Mouse (Mus musculus) midbrain, embryonic 10.5 days (tissue): ENCODE measurements around the gene Rora. TPM values are rescaled to one million over a fixed set of nuclear protein-coding genes. Genes with fewer than 3 reads are reported as not detected.

ENCODE experiments used
- DNase-seq: peaks from one replicate; pipeline ENCODE4 v3.0.0-alpha.2; 2017; ENCODE audit warnings: low spot score
- H3K27ac ChIP-seq: fragments of 300-500 bp; sonication (generic); replicated peaks from 2 replicates; pipeline ENCODE4 v1.5.1; 2016; ENCODE audit warnings: mild to moderate bottlenecking
- H3K27me3 ChIP-seq: fragments of 300-500 bp; sonication (generic); 2 replicates; pipeline ENCODE4 v1.6.1; 2016; ENCODE audit warnings: low read depth, mild to moderate bottlenecking; ENCODE audit not compliant: poor library complexity, severe bottlenecking
- H3K36me3 ChIP-seq: fragments of 300-500 bp; sonication (generic); 2 replicates; pipeline ENCODE4 v1.6.1; 2016; ENCODE audit warnings: mild to moderate bottlenecking, moderate library complexity
- H3K4me1 ChIP-seq: fragments of 300-500 bp; sonication (generic); 2 replicates; pipeline ENCODE4 v1.6.1; 2016
- H3K4me3 ChIP-seq: fragments of 300-500 bp; sonication (generic); 2 replicates; pipeline ENCODE4 v1.5.1; 2016; ENCODE audit warnings: mild to moderate bottlenecking, moderate library complexity
- H3K9me3 ChIP-seq: fragments of 300-500 bp; sonication (generic); replicated peaks from 2 replicates; pipeline ENCODE4 v1.6.1; 2016; ENCODE audit warnings: mild to moderate bottlenecking
- WGBS: fragments of 180-500 bp; shearing (Covaris S2); methylation state at CpG from one replicate; pipeline ENCODE4 v1.1.7; 2016; 5-methylcytosine and 5-hydroxymethylcytosine counted together
- polyA plus RNA-seq: library from polyadenylated mRNA; unstranded; fragments of >200 nt; fragmentation: Nextera tagmentation; extraction: Ambion mirVana; gene quantifications from 2 replicates; pipeline ENCODE4 v1.2.1, GENCODE M21; 2016

Gene Rora
- polyA plus RNA-seq, 1 experiment from 2014 or later, result 4.1 TPM

DNA sequence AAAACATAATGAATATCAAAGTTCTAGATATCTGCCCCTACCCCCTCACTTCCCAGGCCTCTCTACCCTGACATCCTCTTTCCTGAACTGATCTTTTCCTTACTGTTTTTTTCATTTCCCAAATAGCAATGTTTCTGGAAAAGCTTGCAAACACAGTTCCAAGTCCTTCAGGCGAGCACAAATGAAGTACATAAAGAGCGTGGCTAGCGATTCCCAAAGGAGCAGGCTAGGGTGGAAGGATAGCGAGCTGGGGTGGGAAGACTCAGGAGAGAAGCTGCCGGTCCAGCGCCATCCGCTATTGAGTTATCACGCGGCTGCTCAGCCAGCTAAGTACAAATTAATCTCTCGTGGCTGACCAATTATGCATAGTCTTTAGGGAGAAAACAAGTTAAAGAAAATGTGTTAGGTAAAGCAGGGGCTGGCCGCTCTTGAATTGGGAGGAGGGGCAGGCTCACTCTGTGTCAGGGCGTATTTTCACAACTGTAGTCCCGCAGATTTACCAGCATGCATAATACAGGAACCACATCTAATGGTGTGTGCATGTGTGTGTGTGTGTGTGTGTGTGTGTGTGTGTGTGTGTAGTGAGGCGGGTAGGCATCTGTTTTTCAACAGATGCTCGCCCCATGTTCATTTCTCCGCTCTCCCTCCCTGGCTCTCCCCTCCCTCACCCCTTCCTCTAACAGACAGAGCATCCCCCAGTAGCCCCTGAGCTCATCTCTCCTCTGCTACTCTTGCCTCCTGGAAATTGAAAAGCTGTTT is 188.7 kb downstream of the Rora start:
- WGBS, result 78% methylated on average over 16 of the region's 16 CpGs
- H3K27me3 ChIP-seq, result no peaks in the 10 kb centered on the region
- H3K36me3 ChIP-seq, result no peaks in the 10 kb centered on the region
- no peak overlapping the region for H3K27ac ChIP-seq
- no peaks in the 10 kb centered on the region for H3K9me3 ChIP-seq
- no peak for DNase-seq
- H3K4me1 ChIP-seq, result peaks cover 10% of the 10 kb centered on the region
- H3K4me3 ChIP-seq, result no peak overlapping the region

DNA sequence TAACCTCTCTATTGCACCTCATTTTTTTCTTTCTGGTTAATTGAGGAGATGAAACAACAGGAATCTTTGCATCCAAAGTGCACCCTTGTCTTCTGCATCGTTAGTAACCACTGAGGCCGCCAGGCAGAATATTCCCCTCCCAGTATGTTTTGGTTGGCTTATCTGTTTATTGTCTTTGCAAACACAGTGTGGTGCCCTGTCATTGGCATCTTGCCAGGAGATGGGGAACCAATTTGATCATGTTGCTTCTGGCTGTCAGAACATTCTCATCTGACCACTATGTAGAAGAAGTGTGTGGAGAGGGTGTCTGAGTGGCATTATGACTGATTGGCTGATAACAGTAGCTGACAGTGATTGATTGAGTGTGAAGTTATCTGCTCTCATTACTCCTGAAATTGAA is 192.0 kb downstream of the Rora start:
- 76% methylated on average over 2 of the region's 2 CpGs for WGBS

DNA sequence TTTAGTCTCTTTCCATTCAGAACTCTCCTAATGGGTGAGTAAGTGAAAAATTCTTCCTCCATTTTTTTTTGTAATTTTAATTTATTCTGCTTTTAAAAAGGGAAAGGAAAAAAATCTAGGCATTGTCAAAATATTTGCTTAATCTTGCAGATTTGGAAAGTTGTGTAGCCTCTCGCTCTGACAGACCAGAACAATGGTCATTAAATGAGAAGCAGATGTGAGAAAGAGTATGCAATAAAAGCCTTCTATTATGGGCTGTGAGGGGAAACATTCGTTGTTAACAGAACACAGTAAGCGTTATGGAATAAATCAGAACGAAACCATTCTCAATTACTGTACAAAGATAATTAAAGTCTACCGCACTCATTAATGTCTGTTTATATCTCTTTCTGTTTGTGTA is 196.7 kb downstream of the Rora start:
- DNase-seq, result no peak
- no peaks in the 10 kb centered on the region for H3K4me1 ChIP-seq
- no peaks in the 10 kb centered on the region for H3K36me3 ChIP-seq
- 83% methylated on average over 5 of the region's 5 CpGs for WGBS
- no peaks in the 10 kb centered on the region for H3K9me3 ChIP-seq
- no peaks in the 10 kb centered on the region for H3K27me3 ChIP-seq
- no peak overlapping the region for H3K4me3 ChIP-seq
- H3K27ac ChIP-seq, result no peak overlapping the region

More for the DNA sequence above, 192.0 kb downstream of the Rora start:
- Histone ChIP-seq H3K4me1 (peaks cover 10% of the 10 kb centered on the region), H3K27me3 (no peaks in the 10 kb centered on the region), H3K36me3 (no peaks in the 10 kb centered on the region), H3K9me3 (no peaks in the 10 kb centered on the region), H3K27ac (no peak overlapping the region), H3K4me3 (no peak overlapping the region)
- DNase-seq, result no peak

DNA sequence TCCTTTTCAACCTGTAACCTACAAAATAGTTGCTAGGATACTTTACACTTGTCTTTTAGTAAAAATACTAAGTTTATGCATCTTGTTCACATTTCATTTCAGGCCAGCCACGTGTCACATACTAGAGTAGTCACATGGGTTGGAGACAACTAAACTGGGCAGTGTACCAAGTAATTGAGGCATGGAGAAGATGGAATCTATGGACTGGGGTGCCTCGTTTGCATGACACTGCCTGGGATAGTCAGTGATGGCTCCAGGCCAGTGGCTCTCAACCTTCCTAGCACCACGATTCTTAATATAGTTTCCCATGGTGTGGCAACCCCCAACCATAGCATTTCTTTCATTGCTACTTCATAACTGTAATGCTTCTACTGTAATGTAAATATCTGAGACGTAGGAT is 198.6 kb downstream of the Rora start:
- 84% methylated on average over 4 of the region's 4 CpGs for WGBS
- no peak for DNase-seq
- no peak overlapping the region for H3K4me3 ChIP-seq
- H3K27ac ChIP-seq, result no peak overlapping the region
- no peaks in the 10 kb centered on the region for H3K4me1 ChIP-seq
- no peaks in the 10 kb centered on the region for H3K36me3 ChIP-seq
- H3K9me3 ChIP-seq, result no peaks in the 10 kb centered on the region
- no peaks in the 10 kb centered on the region for H3K27me3 ChIP-seq

DNA sequence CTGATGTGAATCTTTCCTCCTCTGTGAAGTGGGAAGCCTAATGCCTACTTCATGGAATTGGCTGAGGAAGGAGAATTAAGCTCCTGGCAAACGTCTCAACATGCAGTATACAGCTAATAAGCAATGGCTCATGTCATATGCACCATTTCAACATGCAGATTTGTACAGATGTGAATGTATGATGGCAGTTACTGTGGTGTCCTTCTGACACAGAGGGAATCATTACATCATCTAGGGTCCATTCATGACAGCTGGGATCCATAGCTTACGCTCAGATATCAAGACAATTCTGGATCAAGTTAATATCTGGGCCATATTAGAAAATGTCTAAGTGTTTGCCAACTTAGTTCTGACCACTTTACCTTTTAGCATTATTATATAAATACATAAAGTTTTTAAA is 199.3 kb downstream of the Rora start:
- Histone ChIP-seq H3K9me3 (no peaks in the 10 kb centered on the region), H3K4me1 (no peaks in the 10 kb centered on the region), H3K4me3 (no peak overlapping the region), H3K36me3 (no peaks in the 10 kb centered on the region), H3K27ac (no peak overlapping the region), H3K27me3 (no peaks in the 10 kb centered on the region)
- DNase-seq, result no peak
- WGBS, result 85% methylated on average over 2 of the region's 2 CpGs

DNA sequence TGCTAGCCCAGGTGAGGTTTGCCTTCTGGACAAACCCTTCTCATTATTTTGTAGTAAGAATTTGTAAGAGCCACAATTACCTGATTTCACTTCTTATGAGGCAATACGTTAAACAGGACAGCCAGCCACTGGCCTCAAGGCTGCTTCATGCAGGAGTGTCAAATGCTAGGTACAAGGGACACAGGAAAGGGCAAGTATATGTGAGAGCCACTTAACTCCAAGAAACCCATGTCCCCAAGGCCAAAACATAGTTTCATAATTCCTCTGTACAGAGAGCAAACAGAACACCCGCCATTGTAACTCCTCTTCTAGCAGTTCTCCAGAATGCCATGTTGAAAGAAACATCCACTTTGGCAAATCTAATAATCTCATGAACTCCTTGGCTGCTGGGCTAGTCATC is 205.9 kb downstream of the Rora start:
- Histone ChIP-seq H3K27ac (no peak overlapping the region), H3K4me1 (no peaks in the 10 kb centered on the region), H3K9me3 (peaks cover 14% of the 10 kb centered on the region; the same call in 1 of the 2 replicates), H3K27me3 (no peaks in the 10 kb centered on the region), H3K36me3 (no peaks in the 10 kb centered on the region), H3K4me3 (no peak overlapping the region)
- DNase-seq, result no peak
- 91% methylated on average over 2 of the region's 2 CpGs for WGBS

DNA sequence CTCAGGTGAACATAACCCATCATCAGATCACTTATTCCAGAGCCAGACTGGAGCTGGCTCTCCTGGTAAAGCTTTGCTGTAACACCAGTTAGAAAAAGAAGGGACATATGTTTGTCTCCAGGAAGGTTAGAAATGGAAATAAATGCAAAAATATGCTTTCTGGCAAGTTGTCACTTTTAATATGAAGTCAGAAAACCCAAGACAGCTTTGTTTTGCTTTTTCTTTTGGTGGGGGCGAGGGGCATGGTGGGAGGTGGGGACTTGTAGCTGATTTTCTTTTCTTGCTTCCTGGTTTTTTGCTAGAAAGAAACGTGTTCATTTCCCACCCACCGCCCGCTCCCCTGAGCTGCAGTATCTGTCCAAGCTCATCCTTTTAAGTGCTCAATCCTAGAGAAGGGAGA is 212.7 kb downstream of the Rora start:
- 73% methylated on average over 4 of the region's 4 CpGs for WGBS
- DNase-seq, result no peak
- H3K9me3 ChIP-seq, result peaks cover 14% of the 10 kb centered on the region; the same call in 1 of the 2 replicates

DNA sequence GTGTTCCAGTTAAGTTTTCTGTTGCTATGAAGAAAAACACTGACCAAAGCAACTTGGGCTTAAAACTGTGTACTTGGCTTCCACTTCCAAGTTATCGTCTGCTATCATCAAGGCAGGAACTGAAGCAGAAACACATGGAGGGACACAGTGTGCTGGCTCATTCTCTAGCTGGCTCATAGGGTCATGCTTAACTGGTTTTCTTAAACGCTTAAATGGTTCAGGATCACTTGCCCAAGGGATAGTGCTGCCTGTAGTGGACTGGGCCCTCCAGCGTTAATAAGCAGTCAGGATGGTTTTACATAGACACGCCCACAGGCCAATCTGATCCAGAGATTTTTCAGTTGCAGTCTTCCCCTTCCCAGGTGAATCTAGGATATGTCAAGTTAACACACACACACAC is 220.3 kb downstream of the Rora start:
- 89% methylated on average over 4 of the region's 4 CpGs for WGBS
- Histone ChIP-seq H3K4me1 (peaks cover 3% of the 10 kb centered on the region; the same call in 1 of the 2 replicates), H3K27me3 (no peaks in the 10 kb centered on the region), H3K36me3 (no peaks in the 10 kb centered on the region), H3K27ac (no peak overlapping the region), H3K4me3 (no peak overlapping the region), H3K9me3 (no peaks in the 10 kb centered on the region)
- no peak for DNase-seq

More for the DNA sequence above, 212.7 kb downstream of the Rora start:
- Histone ChIP-seq H3K4me3 (no peak overlapping the region), H3K36me3 (no peaks in the 10 kb centered on the region), H3K27me3 (no peaks in the 10 kb centered on the region), H3K4me1 (peaks cover 6% of the 10 kb centered on the region; the same call in 1 of the 2 replicates), H3K27ac (no peak overlapping the region)

DNA sequence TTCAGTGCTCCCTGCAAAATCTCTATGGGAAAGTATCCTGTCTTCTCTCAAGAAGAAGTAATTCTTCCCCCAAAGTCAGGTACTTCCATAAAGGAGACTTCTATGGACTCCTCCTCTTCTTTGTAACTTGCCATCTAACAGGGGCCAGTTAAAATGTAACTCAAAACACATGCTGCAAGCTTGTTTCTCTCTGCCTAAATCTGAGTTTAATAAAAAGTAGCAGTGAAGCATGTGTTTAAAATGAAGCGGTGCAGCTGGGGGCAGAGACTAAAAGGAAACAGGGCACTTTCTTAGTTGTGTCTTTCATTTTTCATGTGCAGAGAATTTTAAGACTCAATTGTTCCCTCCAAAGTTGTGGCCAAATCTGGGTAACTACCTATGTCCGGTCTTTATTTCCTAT is 221.0 kb downstream of the Rora start:
- H3K9me3 ChIP-seq, result no peaks in the 10 kb centered on the region
- no peak overlapping the region for H3K4me3 ChIP-seq
- 87% methylated on average over 2 of the region's 2 CpGs for WGBS
- no peak overlapping the region for H3K27ac ChIP-seq
- H3K27me3 ChIP-seq, result no peaks in the 10 kb centered on the region
- no peak for DNase-seq
- peaks cover 8% of the 10 kb centered on the region; the same call in 1 of the 2 replicates for H3K4me1 ChIP-seq
- H3K36me3 ChIP-seq, result no peaks in the 10 kb centered on the region

DNA sequence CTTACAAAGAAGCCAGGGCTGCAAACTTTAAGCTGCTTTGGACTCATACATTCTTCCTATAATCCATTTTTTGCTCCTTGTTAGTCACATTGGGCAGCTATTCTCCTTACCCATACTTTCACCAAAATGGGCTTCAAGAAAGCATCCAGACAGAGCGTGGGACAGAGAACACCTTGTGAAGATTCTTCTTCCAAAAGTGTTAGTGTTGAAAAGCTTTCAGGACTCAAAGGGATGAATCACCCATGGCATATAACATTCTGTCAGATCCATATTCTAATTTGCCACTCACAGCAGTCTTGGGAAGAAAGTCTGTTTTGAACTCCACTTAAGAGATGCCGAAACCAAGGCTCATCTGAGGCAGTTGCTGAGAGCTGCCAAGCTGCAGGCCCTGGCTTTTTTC is 222.2 kb downstream of the Rora start:
- WGBS, result 90% methylated on average over 2 of the region's 2 CpGs
- no peak overlapping the region for H3K27ac ChIP-seq
- H3K27me3 ChIP-seq, result no peaks in the 10 kb centered on the region
- H3K9me3 ChIP-seq, result no peaks in the 10 kb centered on the region
- no peaks in the 10 kb centered on the region for H3K36me3 ChIP-seq
- no peak for DNase-seq
- peaks cover 13% of the 10 kb centered on the region for H3K4me1 ChIP-seq
- no peak overlapping the region for H3K4me3 ChIP-seq

DNA sequence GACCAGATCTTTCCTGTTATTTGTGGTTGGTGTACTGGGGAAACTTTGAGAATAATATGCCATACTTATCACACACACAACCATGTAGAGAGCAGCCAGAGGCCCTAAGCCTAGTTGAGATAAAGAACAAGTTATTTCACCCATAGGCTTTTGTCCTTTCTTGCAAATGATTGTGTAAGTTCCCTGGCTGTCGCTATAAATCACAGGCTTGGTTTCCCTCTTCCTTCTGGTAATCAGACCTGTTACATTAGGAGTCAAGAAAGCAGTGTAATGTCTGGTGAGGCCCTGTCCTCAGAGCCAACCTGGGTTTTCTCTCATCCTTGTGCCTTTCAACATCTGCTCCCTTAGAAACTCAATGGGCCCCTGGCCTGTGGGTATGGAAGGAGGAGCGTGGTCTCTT is 222.7 kb downstream of the Rora start:
- Histone ChIP-seq H3K4me1 (peaks cover 18% of the 10 kb centered on the region), H3K27ac (no peak overlapping the region), H3K27me3 (no peaks in the 10 kb centered on the region), H3K9me3 (no peaks in the 10 kb centered on the region), H3K4me3 (no peak overlapping the region), H3K36me3 (no peaks in the 10 kb centered on the region)
- 92% methylated on average over 2 of the region's 2 CpGs for WGBS
- DNase-seq, result no peak

DNA sequence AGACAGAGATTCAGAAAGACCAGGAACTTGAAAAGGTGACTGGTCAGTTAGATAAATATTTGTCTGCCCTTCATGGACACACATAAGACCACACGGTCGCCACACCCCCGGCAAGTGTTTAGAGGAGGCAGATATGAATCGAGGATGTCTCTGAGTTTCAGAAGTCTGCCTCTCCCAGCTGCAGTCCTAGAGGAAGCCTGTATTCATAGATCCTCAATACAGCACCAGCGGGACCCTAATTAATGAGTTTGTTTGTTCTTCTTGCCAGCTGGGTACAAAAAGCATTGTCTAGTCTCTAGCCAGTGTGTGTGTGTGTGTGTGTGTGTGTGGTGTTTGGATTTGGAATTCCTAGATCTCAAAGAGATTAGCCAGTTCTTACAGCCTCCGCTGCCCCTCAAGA is 228.3 kb downstream of the Rora start:
- no peak overlapping the region for H3K27ac ChIP-seq

DNA sequence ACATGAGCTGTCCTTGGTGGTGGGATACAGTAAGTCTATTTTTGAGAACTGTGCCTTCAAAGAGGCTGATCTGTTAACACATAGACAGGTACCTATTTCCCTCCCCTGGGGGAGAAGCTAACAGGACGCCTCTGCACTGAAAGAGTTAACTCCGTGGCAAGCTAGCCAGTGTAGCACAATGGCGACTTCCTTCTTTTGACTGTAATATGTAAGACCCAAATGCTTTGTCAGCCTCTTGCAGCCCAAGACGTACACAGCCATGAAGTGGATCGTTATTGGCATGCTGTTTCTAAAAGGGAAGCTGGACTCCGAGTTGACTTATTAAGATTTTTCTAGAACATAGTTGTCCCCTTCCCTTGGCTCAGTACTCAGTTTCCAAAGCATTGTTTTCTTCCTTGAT is 229.4 kb downstream of the Rora start:
- H3K36me3 ChIP-seq, result no peaks in the 10 kb centered on the region
- H3K9me3 ChIP-seq, result no peaks in the 10 kb centered on the region
- no peak for DNase-seq
- no peaks in the 10 kb centered on the region for H3K27me3 ChIP-seq
- no peak overlapping the region for H3K27ac ChIP-seq
- no peak overlapping the region for H3K4me3 ChIP-seq
- H3K4me1 ChIP-seq, result peaks cover 34% of the 10 kb centered on the region
- WGBS, result 65% methylated on average over 6 of the region's 6 CpGs

More for the DNA sequence above, 228.3 kb downstream of the Rora start:
- Histone ChIP-seq H3K4me3 (no peak overlapping the region), H3K4me1 (peaks cover 37% of the 10 kb centered on the region), H3K36me3 (no peaks in the 10 kb centered on the region), H3K27me3 (no peaks in the 10 kb centered on the region), H3K9me3 (no peaks in the 10 kb centered on the region)
- WGBS, result 25% methylated on average over 6 of the region's 6 CpGs
- peak; percentile 16 for DNase-seq
